Mouse (Mus musculus) hindlimb bud, embryonic 11.5 days (tissue): ENCODE data around the gene Fcho2.
"Not testable (repeated sequence)": the region's sequence is repeated elsewhere in the genome, so short reads cannot be mapped to it uniquely, and the experiment has no call there.

Experiments
- DNase-seq: peaks from one replicate; pipeline ENCODE4 v3.0.0-alpha.2; 2012; ENCODE audit warnings: low read depth, low spot score; ENCODE audit errors: extremely low spot score

Fcho2 gene

DNA sequence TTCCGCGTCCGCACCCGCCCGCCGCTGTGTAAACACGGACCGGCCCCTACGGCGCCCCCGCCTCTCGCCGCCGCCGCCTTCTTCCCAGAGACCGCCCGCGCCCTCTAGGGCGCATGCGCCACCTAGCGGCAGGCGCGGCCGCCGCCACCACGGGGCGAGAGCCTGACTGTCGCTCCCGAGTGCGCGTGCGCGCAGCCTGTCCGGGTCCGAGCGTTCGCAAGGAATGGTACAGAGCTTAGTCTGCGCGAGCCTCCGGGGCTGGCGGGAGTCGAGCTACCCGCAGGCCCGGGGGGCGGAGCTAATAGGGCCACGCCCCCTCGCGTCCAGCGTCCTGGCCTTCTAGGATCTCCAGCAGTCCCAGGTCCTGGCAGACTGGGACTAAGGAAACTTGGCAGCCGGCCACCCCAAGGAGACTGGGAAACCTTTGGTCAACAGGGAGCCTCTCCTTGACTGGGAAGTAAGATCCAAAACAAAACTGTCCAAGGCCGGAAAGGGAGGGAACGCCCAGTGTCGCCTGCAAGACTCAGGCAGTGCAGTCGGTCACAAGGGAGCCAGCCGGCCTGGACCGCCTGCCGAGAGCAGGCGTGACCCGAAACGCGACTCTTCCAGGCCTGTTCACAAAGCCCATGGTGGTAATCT, at the start of gene Fcho2:
Gene Fcho2, minus strand, starts transcription at position 303 of the 639 bp plus-strand sequence.
- DNase-seq, result peak; percentile 93

DNA sequence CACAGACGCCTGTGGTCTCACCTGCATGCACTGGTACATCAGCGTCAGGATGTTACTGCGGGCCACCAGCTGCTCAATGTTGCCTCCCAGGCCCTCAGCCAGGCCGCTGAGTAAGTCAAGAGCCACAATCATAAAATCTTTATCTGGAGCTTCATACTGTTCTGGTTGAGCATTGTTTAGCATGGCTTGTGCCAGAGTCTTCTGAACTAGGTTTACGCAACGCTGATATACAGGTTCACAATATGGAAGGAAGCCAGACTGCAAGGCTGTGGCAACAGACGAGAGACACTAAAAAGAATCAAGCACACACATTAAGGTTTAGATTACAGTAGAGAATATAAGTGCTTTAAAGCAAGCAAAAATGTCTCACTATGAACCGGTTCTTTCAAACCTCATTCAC, 40.0 kb upstream of the Fcho2 start:
- no peak for DNase-seq

DNA sequence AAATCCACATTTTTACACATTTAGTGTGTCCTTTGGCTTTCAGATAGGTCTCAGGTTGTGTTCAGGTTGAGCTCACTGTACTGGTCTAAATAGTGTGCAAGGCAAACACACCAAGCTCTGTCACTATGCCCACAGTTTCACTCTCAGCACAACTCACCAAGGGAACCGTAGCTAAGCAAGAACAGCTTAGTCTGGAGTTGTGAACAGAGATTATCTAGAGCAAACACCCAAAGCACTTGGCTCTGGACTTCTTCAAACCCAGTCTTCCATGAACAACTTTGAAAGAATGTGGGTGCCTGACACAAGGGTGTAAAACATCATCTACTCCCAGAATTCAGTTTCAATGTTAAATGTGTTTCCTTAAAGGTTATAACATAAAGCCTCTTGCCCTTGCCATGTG, 30.5 kb upstream of the Fcho2 start:
- no peak for DNase-seq

DNA sequence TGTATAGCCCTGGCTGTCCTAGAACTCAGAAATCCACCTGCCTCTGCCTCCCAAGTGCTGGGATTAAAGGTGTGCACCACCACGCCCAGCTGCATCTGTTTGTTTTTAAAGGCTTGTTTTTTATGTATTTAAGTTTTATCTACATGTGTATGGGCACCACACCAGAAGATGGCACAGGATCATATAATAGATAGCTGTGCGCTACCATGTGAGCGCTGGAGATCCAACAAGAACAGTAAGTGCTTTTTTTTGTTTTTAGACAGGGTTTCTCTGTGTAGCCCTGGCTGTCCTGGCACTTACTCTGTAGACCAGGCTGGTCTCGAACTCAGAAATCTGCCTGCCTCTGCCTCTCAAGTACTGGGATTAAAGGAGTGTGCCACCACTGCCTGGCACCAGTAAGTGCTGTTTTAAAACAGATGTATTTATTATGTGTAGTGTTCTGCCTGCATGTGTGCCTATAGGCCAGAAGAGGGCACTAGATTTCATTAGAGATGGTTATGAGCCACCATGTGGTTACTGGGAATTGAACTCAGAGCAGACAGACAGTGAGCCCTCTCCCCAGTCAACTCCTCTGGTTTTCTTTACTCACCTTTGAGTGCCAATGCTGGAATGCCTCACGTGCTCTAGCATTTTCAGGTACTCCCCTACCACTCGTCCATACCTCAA, 21.3 kb upstream of the Fcho2 start:
- DNase-seq, result no peak

DNA sequence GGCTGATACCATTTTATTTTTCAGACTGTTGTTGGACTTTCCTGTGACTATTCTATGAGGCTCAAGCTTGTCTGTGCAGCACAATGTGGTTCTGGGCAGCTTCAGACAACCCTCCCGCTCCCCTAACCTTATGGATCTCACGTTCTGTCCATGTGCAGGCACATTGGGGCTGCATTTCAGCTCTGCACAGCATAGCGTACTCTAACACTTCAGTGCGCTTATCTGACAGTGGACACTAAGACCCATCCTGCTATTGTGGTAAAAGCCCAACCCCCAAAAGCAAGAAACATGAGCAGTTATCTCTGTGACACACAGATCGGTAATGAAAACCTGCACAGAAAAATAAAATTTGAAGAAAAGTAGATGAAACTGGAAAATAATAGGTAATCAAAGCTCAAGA, 20.5 kb upstream of the Fcho2 start:
- no peak for DNase-seq

DNA sequence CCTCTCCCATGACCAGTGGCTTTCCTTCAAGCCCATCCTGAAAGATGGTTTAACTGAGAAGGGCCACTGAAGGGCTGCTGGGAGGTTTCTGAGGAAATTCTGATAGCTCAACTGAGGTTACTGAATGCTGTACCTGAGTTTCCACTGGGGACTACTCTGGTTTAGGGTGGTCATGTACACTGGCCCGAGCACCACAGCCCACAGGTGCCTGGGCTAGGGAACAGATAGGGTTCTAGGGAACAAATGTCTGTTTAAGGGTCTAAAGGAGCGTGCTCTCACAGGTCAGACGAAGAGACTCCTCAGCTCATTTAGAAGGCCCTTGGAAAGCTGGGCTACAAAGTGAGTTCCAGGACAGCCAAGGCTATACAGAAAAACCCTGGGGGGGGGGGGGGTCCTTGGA, 19.5 kb upstream of the Fcho2 start:
- DNase-seq, result no peak

DNA sequence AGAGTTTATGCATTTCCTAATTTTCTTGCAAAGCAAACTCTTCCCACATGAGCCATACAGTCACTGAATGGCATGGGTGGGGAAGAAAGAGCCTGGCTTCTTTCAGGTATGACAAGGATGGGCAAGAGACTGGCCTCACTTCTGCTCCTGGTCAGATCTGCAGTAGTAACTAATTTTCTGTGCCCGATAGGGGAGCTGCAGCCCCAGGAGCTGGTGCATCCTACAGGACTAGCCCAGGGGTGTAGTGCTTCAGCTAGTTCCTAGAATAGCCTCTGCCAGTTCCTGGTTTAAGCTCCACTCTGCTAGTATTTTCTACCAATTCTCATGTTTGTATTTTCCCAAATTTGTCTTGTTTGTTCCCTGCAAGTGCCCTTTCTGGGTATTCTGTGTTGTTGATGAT, 18.9 kb upstream of the Fcho2 start:
- no peak for DNase-seq

DNA sequence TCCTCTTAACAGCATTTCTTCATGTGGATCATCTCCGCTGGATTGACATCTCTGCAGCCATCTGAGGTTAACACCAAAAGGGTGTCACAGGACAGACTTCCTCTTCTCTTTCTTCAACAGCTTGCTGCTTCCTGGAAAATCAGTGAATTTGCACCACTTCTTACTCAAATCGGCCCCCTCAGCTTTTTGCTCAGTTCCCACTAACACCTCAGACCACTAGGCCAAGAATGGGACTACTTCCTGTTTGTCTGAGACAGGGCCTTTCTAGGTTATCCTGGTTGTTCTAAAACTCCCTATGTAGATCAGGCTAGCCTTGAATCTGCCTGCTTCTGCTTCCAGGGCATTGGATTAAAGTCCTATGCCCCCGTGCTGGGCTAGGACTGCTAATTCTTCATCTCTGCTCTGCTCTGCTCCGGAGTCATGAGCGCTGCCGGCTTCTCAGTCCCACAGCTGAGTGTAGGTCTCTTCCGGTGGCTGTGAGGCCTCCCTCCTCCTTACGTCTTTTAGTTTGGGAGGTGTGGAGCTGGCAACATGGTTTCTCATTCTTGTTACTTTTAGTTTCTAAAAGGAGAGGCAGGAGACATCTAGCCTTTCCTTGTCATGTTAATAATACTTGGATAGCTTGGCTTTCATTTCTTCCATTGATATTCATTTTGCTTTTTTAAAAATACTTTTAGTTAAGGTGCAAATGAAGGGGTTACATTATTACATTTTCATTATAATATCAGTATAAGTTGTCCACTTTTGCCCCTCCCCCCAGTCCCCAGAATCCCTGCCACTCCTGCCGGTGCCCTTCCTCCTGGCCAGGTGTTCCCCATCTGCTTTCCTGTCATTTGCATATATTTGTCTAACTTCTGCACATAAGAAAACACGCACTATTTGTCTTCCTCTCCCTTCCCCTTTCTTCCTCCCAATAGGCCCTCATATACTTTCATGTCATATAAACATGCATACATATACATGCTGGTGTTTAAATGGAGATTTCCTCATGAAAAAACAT, 17.5 kb upstream of the Fcho2 start:
- no peak for DNase-seq

DNA sequence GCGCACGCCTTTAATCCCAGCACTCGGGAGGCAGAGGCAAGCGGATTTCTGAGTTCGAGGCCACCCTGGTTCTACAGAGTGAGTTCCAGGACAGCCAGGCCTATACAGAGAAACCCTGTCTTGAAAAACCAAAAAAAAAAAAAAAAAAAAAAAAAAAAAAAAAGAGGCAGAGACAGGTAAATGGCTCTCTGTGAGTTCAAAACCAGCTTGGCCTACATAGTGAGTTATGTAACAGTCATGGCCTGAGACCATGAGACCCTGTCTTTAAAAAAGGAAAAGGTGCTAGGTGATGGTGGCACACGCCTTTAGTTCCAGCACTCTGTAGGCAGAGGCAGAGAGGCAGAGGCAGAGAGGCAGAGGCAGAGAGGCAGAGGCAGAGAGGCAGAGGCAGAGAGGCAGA, 13.8 kb upstream of the Fcho2 start:
- not testable (repeated sequence) for DNase-seq

DNA sequence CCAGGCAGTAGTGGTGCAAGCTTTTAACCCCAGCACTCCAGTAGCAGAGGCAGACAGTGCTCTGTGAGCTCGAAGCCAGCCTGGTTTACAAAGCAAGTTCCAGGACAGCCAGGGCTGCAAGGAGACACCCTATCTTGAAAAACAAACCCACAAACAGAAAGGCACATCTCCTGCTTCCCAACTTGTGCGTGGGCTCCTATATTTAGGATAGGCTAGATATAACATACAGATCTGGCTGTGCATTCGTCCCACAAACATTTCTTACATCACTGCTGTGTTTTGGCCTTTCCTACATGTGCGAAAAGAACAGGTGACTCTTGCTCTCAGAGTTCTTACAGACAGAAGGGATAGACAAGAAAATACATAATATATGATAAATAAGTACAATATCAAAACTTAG, 10.3 kb upstream of the Fcho2 start:
- DNase-seq, result no peak

DNA sequence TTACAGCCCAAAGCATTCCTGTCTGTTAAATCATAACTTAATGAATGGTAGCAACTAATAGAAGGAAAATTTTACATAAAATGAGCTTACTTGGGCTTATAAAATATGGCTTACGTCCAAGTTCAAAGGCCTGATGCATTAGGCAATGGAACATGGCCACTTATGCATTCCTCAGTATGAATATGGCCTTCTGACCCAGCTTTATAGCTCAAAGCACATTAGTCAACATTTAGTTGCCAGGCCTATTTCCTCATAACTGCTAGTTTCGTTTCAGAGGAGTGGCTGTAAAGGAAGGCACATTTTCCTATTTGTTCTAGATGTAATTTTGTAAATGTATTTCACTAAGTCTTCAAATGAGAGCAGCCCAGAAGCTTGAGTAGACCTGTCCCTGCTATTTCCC, 3.8 kb upstream of the Fcho2 start:
- no peak for DNase-seq

DNA sequence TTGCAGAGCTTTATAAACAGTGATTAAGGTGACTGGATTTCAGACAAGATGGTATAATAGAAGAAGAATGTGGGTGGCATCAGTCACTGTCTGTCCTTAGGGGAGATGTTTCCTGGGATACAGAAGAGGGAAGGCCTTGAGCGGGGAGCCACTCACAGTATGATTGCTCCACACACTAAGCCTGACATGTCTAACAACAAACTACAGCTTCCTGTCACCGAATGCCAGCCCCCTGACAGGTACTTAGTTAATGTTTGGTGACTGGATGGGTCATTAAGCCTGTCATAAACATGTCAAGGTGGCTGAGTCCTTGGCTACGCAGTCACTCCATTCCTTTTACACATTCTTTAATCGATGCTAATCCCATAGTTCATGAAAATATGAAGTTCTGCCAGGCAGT, 3.0 kb upstream of the Fcho2 start:
- DNase-seq, result no peak

DNA sequence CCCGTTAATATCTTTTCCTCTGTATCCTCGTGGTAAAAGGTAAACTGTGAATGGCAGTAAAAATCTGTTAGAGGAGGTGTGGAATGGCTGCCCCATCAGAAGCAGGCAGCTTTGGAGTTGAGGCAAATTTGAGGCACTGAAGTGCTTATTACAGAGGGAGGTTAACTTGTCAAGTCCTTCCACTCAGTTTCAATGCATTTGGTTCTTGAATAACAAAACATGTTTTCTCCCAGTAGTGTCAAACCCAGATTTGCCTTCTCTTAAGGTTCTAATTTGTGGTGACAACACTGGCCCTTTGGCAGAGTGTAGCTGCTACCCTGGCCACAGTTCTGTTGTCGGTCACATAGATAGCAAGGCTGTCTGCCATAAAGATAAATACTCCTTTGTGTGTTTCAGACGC, 2.5 kb upstream of the Fcho2 start:
- no peak for DNase-seq

DNA sequence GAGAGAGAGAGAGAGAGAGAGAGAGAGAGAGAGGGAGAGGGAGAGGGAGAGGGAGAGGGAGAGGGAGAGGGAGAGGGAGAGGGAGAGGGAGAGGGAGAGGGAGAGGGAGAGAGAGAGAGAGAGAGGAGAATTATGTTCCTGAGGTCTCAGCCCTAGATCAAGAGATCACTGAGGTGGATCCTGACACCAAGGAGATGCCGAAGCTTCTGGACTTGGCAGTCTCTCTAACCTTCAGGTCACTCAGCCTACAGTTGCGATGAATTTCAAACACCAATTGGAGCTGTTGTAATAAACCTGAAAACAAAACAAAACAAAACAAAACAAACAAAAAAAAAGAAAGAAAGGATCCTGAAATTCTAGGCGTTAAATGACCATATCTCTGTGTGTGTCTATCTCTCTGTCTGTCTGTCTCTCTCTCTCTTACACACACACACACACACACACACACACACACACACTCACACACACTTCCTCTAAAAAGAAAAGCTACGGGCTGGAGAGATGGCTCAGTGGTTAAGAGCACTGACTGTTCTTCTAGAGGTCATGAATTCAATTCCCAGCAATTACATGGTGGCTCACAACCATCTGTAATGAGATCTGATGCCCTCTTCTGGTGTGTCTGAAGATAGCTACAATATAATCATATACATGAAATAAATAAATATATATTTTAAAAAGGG, 1.9 kb upstream of the Fcho2 start:
- DNase-seq, result not testable (repeated sequence)

DNA sequence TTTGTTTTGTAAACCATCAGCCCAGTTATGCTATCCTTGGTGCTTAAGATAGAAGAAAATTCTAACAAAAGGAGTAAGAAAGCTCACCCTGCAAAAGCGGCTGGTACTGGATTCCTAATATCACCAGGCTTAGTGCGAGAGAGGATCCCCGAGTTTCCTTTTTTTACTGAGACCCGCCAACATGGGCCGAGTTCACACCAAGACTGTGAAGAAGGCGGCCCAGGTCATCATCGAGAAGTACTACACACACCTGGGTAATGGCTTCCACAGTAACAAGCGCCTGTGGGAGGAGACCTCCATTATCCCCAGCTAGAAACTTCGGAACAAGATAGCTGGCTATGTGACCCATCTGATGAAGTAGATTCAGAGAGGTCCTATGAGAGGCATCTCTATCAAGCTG, 1.3 kb upstream of the Fcho2 start:
- no peak for DNase-seq

DNA sequence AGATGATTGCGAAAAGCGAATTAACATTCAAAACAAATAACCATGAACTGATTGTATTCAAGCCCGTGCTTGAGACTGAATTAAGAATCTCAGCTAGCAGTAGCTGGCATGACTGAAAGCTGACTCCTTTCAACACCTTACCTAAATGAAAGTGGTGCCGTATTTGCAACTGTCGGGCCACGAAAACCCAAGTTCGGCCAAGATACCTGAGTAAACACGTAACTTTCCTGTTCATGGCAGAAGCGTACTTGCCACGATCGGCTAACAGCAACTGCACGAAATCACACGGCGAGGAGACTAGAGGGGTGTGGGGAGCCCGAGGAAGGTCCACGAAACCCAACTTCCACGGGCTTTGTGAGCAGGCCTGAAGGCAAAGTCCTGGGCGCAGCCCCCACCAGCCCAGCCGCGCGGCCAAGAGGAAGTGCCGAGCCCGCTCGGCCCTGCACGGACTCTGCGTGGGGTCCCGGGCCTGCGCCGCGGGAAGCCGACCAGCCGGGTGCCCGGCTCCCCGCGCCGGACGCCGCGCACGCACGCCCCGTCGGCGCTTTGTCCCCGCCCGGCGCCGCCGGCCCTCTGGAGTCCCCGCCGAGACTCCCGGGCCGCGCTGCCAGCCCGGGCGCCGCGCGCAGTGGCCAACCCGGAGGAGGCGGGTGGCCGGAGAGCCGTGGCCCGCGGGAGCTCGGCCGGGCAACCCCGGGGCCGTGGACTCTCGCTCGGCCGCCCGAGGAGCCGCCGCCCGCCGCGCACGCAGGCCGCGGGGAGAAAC, 791 bp downstream of the Fcho2 start:
- no peak for DNase-seq

DNA sequence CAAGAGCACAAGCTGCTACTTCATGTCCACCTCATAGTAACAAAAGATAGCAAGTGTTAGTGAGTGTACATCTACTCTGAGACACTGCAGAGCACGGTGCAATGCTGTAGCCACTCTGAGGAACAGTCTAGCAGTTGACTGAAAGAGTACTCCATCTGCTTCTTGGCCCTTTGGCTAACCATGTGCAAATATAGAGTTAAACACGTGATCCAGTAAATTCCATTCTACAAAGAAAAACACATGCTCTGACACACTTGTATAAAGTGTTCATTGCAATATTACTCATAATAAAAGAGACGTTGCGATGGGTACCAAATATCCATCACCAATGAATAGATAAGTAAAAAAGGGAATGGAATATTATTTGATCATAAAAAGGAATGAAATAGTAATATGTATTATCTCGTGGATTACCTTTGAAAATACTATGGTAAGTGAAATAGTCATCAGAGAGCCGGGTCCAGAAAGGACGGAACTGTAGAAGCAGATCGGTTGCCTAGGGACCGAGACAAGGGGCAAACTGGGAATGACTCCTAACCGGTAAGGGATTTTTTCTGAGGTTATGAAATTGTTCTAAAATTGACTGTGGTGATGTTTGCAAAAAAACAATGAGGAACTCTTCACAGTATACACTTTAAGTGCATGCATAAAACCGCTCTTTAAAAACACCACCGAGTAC, 1.5 kb downstream of the Fcho2 start:
- no peak for DNase-seq

DNA sequence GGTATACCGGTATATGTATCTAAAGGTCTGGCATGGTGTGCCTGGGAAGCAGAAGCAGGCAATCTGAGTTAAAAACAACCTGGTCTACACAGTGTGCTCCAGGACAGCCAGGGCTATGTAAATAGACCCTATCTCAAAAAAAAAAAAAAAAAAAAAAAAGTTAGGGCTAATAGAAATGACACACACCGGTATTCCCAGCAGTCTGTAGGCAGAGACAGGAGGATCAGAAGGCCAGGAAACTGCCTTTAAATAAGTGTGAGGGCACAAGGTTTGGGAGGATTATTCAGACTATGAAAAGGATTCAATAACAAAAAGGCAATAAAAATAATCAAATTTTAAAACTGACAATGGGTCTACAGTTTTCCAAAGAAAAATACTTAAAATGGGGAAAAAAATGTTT, 2.1 kb downstream of the Fcho2 start:
- no peak for DNase-seq

DNA sequence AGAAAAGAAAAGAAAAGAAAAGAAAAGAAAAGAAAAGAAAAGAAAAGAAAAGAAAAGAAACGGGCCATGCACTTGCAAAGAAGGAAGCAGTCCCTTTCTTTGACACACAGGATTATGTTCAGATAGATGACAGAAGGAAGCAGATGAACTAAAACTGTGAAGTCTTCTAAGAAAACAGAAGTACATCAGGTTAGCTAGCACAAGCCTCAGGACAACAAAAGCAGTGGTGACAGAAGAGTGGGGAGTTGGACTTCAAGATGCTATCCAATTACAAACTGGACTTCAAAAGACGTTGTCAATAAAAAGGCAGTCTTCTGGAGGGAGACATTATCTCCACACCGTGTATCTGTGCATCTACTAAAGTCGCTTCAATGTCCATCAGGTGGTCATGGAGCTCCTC, 3.0 kb downstream of the Fcho2 start:
- DNase-seq, result no peak

DNA sequence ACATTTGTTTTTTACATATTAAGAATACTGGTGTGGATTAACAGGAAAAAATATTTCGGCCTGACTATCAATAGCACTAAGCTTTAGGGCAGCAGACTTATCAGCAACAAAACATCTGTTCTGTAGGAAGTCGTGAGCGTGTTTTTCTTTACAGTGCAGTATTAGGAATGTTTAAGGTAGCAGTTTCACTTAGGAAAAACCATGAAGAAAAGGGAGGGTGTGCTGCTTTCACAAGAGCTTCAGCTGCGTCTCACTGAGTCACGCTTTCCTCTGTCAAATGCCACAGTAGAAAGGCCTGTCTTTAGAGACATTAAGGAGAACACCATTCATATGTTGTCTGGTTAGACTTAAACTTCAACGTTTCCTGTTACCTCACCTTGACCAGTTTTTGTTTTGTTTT, 5.1 kb downstream of the Fcho2 start:
- DNase-seq, result no peak
